Mouse (Mus musculus): Measurements from ENCODE around the gene A930033H14Rik. TPM values are rescaled to one million over a fixed set of nuclear protein-coding genes. Genes with fewer than 3 reads are reported as not detected.

The A930033H14Rik gene
- not detected for polyA plus RNA-seq (2017; shearing (Covaris generic))

DNA sequence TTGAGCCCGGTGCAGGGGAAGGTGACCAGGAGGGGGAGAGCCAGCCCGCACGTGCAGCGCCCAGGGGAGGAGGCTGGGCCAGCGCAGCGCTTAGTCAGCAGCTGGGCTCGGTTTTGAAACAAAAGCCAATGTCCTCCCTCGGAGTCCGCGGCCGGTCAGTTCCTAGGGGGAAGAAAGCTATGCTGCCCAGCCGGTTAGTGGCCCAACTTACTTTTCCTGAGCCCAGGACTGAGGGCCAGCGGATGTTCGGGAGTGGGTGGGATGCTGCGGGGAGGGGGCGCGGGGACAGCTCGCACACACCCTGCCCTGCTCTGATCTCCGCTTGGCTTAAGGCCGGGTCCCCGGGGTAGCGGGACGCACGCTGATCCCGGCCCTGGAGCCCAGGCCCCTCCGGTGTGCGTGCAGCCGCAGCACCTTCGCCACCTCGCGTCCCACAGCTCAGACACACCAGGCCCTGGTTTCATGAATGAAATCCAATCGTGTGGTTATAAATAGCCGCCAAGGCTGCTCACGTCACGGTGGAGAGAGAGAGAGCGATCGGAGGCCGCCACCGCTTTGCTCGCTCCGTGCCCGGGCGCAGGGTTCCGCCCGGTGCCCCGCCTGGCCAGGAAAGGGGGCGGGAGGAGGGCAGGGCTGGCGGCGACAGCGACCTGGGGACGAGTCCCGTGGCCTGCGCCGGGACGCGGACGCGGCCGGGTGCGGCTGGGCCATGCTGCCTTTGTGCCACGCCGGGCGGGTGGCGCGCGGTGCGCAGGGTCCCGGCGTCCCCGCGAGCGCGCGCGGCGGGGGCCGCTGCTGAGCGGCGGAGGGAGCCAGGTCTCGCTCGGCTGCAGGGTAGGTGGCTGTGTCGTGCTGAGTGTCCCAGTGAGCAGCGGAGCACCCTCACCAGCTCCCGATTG lies at the start of gene A930033H14Rik:
Gene A930033H14Rik, minus strand, starts transcription at position 557 of the 899 bp plus-strand sequence.

Other genes with a start within 250 kb of the A930033H14Rik start
- gene Rhobtb1, start 61.7 kb downstream of the A930033H14Rik start, polyA plus RNA-seq (2017; shearing (Covaris generic)) = not detected
- gene Cdk1, start 139.8 kb upstream of the A930033H14Rik start, polyA plus RNA-seq (2017; shearing (Covaris generic)) = 10.2 TPM
- gene Ank3, start 185.7 kb upstream of the A930033H14Rik start, polyA plus RNA-seq (2017; shearing (Covaris generic)) = 0.86 TPM

Measured in CD4-positive, CD25-positive, alpha-beta regulatory T cell, adult 9 weeks (primary cell).